Mouse (Mus musculus): Measurements from ENCODE around the gene Ikzf4.
"Not testable (repeated sequence)": the region's sequence is repeated elsewhere in the genome, so short reads cannot be mapped to it uniquely, and the experiment has no call there.

The Ikzf4 gene

GRCm38 (mm10) chr10:128640891-128641290 is 4.9 kb downstream of the Ikzf4 start:
- DNase-seq (ENCODE audit: low spot score): no peak

GRCm38 (mm10) chr10:128639999-128640398 is 5.8 kb downstream of the Ikzf4 start:
- no peak for DNase-seq (ENCODE audit: low spot score)

GRCm38 (mm10) chr10:128637011-128637410 is 8.8 kb downstream of the Ikzf4 start:
- DNase-seq (ENCODE audit: low spot score): peak; percentile 59

GRCm38 (mm10) chr10:128636561-128636960 is 9.2 kb downstream of the Ikzf4 start:
- no peak for DNase-seq (ENCODE audit: low spot score)

GRCm38 (mm10) chr10:128635697-128636096 is 10.1 kb downstream of the Ikzf4 start:
- no peak for DNase-seq (ENCODE audit: low spot score)

GRCm38 (mm10) chr10:128631571-128631970 is 14.2 kb downstream of the Ikzf4 start:
- no peak for DNase-seq (ENCODE audit: low spot score)

GRCm38 (mm10) chr10:128630306-128630705 is 15.5 kb downstream of the Ikzf4 start:
- DNase-seq (ENCODE audit: low spot score): not testable (repeated sequence)

- no peak for DNase-seq (ENCODE audit: low spot score)
Measured at GRCm38 (mm10) chr10:128629746-128630145, 16.0 kb downstream of the Ikzf4 start.

GRCm38 (mm10) chr10:128627398-128628317 is 18.1 kb downstream of the Ikzf4 start:
- no peak for DNase-seq (ENCODE audit: low spot score)

GRCm38 (mm10) chr10:128626311-128627310 is 19.2 kb downstream of the Ikzf4 start, which contains the start of gene Rps26:
TSS of gene Rps26 (minus strand) at chr10:128626747.
- DNase-seq (ENCODE audit: low spot score): peak; percentile 100

GRCm38 (mm10) chr10:128625287-128625894 is 20.4 kb downstream of the Ikzf4 start:
- no peak for DNase-seq (ENCODE audit: low spot score)

GRCm38 (mm10) chr10:128623106-128623613 is 22.6 kb downstream of the Ikzf4 start:
- not testable (repeated sequence) for DNase-seq (ENCODE audit: low spot score)

- DNase-seq (ENCODE audit: low spot score): no peak
Measured at GRCm38 (mm10) chr10:128622702-128623101, 23.1 kb downstream of the Ikzf4 start.

GRCm38 (mm10) chr10:128621986-128622520 is 23.7 kb downstream of the Ikzf4 start:
- no peak for DNase-seq (ENCODE audit: low spot score)

GRCm38 (mm10) chr10:128620241-128620640 is 25.6 kb downstream of the Ikzf4 start:
- DNase-seq (ENCODE audit: low spot score): no peak

- DNase-seq (ENCODE audit: low spot score): not testable (repeated sequence)
Measured at GRCm38 (mm10) chr10:128619148-128619547, 26.6 kb downstream of the Ikzf4 start.

GRCm38 (mm10) chr10:128618570-128618969 is 27.2 kb downstream of the Ikzf4 start:
- no peak for DNase-seq (ENCODE audit: low spot score)

GRCm38 (mm10) chr10:128615798-128616448 is 29.9 kb downstream of the Ikzf4 start:
- DNase-seq (ENCODE audit: low spot score): not testable (repeated sequence)

GRCm38 (mm10) chr10:128614934-128615333 is 30.9 kb downstream of the Ikzf4 start:
- no peak for DNase-seq (ENCODE audit: low spot score)

GRCm38 (mm10) chr10:128613820-128614219 is 32.0 kb downstream of the Ikzf4 start:
- DNase-seq (ENCODE audit: low spot score): not testable (repeated sequence)

- DNase-seq (ENCODE audit: low spot score): no peak
Measured at GRCm38 (mm10) chr10:128613154-128613440, 32.7 kb downstream of the Ikzf4 start.
